Mouse (Mus musculus): ENCODE measurements around the gene Nfib. TPM values are rescaled to one million over a fixed set of nuclear protein-coding genes. Genes with fewer than 3 reads are reported as not detected.

Gene Nfib
- polyA plus RNA-seq, 1 experiment from 2014 or later = 26.7 TPM

DNA sequence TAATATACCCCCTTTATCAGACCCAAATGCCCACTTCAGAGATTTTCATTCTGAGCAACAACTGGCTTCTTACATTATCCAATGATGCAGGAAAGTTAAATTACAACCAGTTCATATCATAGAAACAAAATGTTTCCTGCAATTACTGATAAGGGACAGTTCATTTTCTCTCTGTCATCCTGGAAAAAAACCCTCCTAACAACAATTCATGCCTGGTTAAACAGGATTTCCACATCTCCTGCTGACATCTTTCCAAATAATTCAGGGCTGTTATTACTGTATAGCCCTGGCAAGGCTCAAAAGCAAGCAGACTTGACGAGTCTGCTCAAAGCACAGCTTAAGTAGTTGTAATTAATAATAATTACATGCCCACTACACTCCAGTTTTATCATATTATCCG, 86.5 kb downstream of the Nfib start:
- 53% methylated on average over 2 of the region's 2 CpGs for WGBS
- no peak for ATAC-seq (ENCODE audit: low FRiP score, low TSS enrichment)

GRCm38 (mm10) chr4:82617257-82617656, 88.3 kb downstream of the Nfib start:
- H3K36me3 ChIP-seq (ENCODE audit: insufficient read depth, low read length) = no peaks in the 10 kb centered on the region
- no peak overlapping the region for H3K4me2 ChIP-seq (replicated peaks; ENCODE audit: low read depth, low read length)
- no peak overlapping the region for H3K9ac ChIP-seq (replicated peaks; ENCODE audit: low read length)
- H3K9me3 ChIP-seq (ENCODE audit: low read length) = no peaks in the 10 kb centered on the region
- H3K27ac ChIP-seq (ENCODE audit: low read length) = no peak overlapping the region
- 93% methylated on average over 10 of the region's 10 CpGs for WGBS
- no peak overlapping the region for H3K4me3 ChIP-seq (ENCODE audit: low read length)
- no peak for ATAC-seq (ENCODE audit: low FRiP score, low TSS enrichment)
- H3K27me3 ChIP-seq (ENCODE audit: insufficient read depth, low read length) = no peaks in the 10 kb centered on the region
- H3K4me1 ChIP-seq (ENCODE audit: insufficient read depth, low read length) = peaks cover 20% of the 10 kb centered on the region

More for the DNA sequence above, 86.5 kb downstream of the Nfib start:
- H3K4me3 ChIP-seq (ENCODE audit: low read length) = no peak overlapping the region
- H3K36me3 ChIP-seq (ENCODE audit: insufficient read depth, low read length) = no peaks in the 10 kb centered on the region
- no peak overlapping the region for H3K9ac ChIP-seq (replicated peaks; ENCODE audit: low read length)
- no peaks in the 10 kb centered on the region for H3K9me3 ChIP-seq (ENCODE audit: low read length)
- H3K4me2 ChIP-seq (replicated peaks; ENCODE audit: low read depth, low read length) = no peak overlapping the region
- no peaks in the 10 kb centered on the region for H3K27me3 ChIP-seq (ENCODE audit: insufficient read depth, low read length)
- peaks cover 25% of the 10 kb centered on the region for H3K4me1 ChIP-seq (ENCODE audit: insufficient read depth, low read length)
- H3K27ac ChIP-seq (ENCODE audit: low read length) = no peak overlapping the region

DNA sequence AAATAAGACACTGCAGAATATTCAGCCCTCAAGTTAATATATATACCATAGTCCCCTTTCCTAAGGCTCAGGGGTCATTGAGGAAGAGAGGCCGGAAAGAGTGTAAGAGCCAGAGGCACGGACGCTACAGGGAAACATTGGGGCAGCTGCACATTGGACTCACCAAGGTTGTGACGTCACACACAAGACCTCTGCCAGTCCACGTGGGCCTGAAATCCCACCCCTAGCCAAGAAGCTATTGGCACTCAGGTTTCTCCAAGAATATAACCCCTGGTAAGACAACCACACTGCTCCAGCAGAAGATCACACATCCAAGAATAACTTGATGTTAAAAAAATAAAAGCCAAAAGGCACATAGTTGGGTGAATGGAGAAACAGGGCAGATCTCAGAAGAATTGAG, 89.8 kb downstream of the Nfib start:
- 86% methylated on average over 5 of the region's 5 CpGs for WGBS
- no peak for ATAC-seq (ENCODE audit: low FRiP score, low TSS enrichment)
- no peak overlapping the region for H3K4me3 ChIP-seq (ENCODE audit: low read length)

DNA sequence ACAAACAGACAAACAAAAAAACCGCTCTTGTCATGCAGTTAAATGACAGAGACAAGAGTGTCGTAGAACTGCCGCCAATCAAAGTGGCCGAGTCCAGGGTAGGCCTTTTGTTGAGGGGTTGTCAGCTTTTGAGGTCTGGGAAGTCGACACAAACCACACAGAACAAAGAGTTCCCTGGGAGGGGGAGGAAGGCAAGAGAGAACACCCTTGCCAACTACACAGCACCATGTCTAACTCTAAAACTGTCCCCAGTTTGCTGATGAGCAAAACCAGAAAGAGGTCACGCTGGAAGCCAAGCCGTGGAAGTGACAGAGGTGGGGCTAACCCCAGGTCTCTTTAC, 91.1 kb downstream of the Nfib start:
- no peak overlapping the region for H3K4me3 ChIP-seq (ENCODE audit: low read length)
- no peaks in the 10 kb centered on the region for H3K9me3 ChIP-seq (ENCODE audit: low read length)
- H3K4me1 ChIP-seq (ENCODE audit: insufficient read depth, low read length) = peaks cover 13% of the 10 kb centered on the region
- no peaks in the 10 kb centered on the region for H3K36me3 ChIP-seq (ENCODE audit: insufficient read depth, low read length)
- H3K9ac ChIP-seq (replicated peaks; ENCODE audit: low read length) = no peak overlapping the region
- no peaks in the 10 kb centered on the region for H3K27me3 ChIP-seq (ENCODE audit: insufficient read depth, low read length)
- ATAC-seq (ENCODE audit: low FRiP score, low TSS enrichment) = no peak
- H3K27ac ChIP-seq (ENCODE audit: low read length) = no peak overlapping the region
- 40% methylated on average over 7 of the region's 7 CpGs for WGBS
- no peak overlapping the region for H3K4me2 ChIP-seq (replicated peaks; ENCODE audit: low read depth, low read length)

More for the DNA sequence above, 89.8 kb downstream of the Nfib start:
- Histone ChIP-seq H3K36me3 (ENCODE audit: insufficient read depth, low read length) (no peaks in the 10 kb centered on the region), H3K4me1 (ENCODE audit: insufficient read depth, low read length) (peaks cover 9% of the 10 kb centered on the region; the same call in 1 of the 2 replicates), H3K9me3 (ENCODE audit: low read length) (no peaks in the 10 kb centered on the region), H3K4me2 (replicated peaks; ENCODE audit: low read depth, low read length) (no peak overlapping the region), H3K27ac (ENCODE audit: low read length) (no peak overlapping the region), H3K9ac (replicated peaks; ENCODE audit: low read length) (no peak overlapping the region), H3K27me3 (ENCODE audit: insufficient read depth, low read length) (no peaks in the 10 kb centered on the region)

- Histone ChIP-seq H3K4me2 (replicated peaks; ENCODE audit: low read depth, low read length) (0 out of 2 replicates have a peak overlapping the region, but pooled peaks have one; percentile 3), H3K9me3 (ENCODE audit: low read length) (no peaks in the 10 kb centered on the region), H3K4me1 (ENCODE audit: insufficient read depth, low read length) (peaks cover 17% of the 10 kb centered on the region), H3K36me3 (ENCODE audit: insufficient read depth, low read length) (no peaks in the 10 kb centered on the region), H3K27ac (ENCODE audit: low read length) (no peak overlapping the region), H3K4me3 (ENCODE audit: low read length) (no peak overlapping the region), H3K27me3 (ENCODE audit: insufficient read depth, low read length) (no peaks in the 10 kb centered on the region), H3K9ac (replicated peaks; ENCODE audit: low read length) (no peak overlapping the region)
- peak; percentile 43; the same call in 1 of the 2 replicates for ATAC-seq (ENCODE audit: low FRiP score, low TSS enrichment)
- 28% methylated on average over 7 of the region's 7 CpGs for WGBS
Measured at GRCm38 (mm10) chr4:82613606-82614465, 91.7 kb downstream of the Nfib start.

DNA sequence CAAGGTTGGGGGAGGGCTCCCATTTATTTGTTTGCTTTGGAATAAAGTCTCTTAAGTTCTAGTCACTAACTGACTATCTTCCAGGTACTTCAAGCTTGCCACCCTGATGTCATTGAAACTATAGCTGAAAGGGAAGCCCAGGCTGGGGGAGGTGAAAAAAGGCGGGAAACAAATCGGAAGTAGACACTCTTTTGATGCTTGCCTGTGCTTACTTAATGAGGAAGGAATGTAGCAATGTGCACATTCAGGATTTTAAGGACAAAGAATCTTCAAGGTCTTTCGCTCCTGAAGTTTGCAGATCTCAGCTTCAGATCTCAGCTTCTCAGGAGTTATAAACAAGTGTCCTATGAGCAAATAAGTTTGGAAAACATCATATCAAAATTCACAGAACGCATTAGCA, 95.9 kb downstream of the Nfib start:
- no peak overlapping the region; the same call in 1 of the 2 replicates for H3K4me2 ChIP-seq (replicated peaks; ENCODE audit: low read depth, low read length)
- no peaks in the 10 kb centered on the region for H3K27me3 ChIP-seq (ENCODE audit: insufficient read depth, low read length)
- WGBS = 37% methylated on average over 4 of the region's 4 CpGs
- peak overlapping the region; percentile 25; the same call in 1 of the 2 replicates for H3K27ac ChIP-seq (ENCODE audit: low read length)
- H3K36me3 ChIP-seq (ENCODE audit: insufficient read depth, low read length) = no peaks in the 10 kb centered on the region
- no peak overlapping the region for H3K9ac ChIP-seq (replicated peaks; ENCODE audit: low read length)
- no peak for ATAC-seq (ENCODE audit: low FRiP score, low TSS enrichment)
- H3K4me1 ChIP-seq (ENCODE audit: insufficient read depth, low read length) = peaks cover 19% of the 10 kb centered on the region
- H3K9me3 ChIP-seq (ENCODE audit: low read length) = no peaks in the 10 kb centered on the region
- no peak overlapping the region for H3K4me3 ChIP-seq (ENCODE audit: low read length)

- peak overlapping the region; percentile 25; the same call in 1 of the 2 replicates for H3K27ac ChIP-seq (ENCODE audit: low read length)
- H3K4me1 ChIP-seq (ENCODE audit: insufficient read depth, low read length) = peaks cover 19% of the 10 kb centered on the region
- H3K4me3 ChIP-seq (ENCODE audit: low read length) = no peak overlapping the region
- no peaks in the 10 kb centered on the region for H3K27me3 ChIP-seq (ENCODE audit: insufficient read depth, low read length)
- H3K36me3 ChIP-seq (ENCODE audit: insufficient read depth, low read length) = no peaks in the 10 kb centered on the region
- no peak overlapping the region; the same call in 1 of the 2 replicates for H3K4me2 ChIP-seq (replicated peaks; ENCODE audit: low read depth, low read length)
- 14% methylated on average over 9 of the region's 9 CpGs for WGBS
- ATAC-seq (ENCODE audit: low FRiP score, low TSS enrichment) = peak; percentile 75
- no peak overlapping the region for H3K9ac ChIP-seq (replicated peaks; ENCODE audit: low read length)
- H3K9me3 ChIP-seq (ENCODE audit: low read length) = no peaks in the 10 kb centered on the region
Measured at GRCm38 (mm10) chr4:82608768-82609610, 96.6 kb downstream of the Nfib start.

DNA sequence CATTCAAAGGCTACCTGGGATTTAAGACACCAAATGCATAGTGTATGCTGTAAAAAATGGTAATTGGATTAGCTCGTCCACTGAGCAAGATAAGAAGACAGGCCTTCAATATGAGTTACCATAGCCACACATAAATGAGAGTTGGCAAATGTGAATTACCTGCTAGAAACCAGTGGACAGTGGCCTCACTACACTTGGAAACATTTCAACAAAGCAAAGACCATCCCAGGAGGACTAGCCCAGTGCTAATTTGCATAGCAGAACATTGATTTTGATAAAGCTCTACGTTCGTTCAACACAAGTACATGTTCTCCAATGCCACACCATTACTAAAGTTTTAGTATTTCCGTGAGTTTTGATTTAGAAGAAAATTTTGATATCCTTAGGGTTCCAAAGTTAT, 98.3 kb downstream of the Nfib start:
- H3K4me2 ChIP-seq (replicated peaks; ENCODE audit: low read depth, low read length) = no peak overlapping the region
- H3K9me3 ChIP-seq (ENCODE audit: low read length) = no peaks in the 10 kb centered on the region
- no peak overlapping the region for H3K4me3 ChIP-seq (ENCODE audit: low read length)
- H3K9ac ChIP-seq (replicated peaks; ENCODE audit: low read length) = no peak overlapping the region
- H3K36me3 ChIP-seq (ENCODE audit: insufficient read depth, low read length) = no peaks in the 10 kb centered on the region
- H3K27ac ChIP-seq (ENCODE audit: low read length) = no peak overlapping the region
- 92% methylated on average over 4 of the region's 4 CpGs for WGBS
- no peak for ATAC-seq (ENCODE audit: low FRiP score, low TSS enrichment)
- H3K27me3 ChIP-seq (ENCODE audit: insufficient read depth, low read length) = no peaks in the 10 kb centered on the region
- peaks cover 19% of the 10 kb centered on the region for H3K4me1 ChIP-seq (ENCODE audit: insufficient read depth, low read length)

DNA sequence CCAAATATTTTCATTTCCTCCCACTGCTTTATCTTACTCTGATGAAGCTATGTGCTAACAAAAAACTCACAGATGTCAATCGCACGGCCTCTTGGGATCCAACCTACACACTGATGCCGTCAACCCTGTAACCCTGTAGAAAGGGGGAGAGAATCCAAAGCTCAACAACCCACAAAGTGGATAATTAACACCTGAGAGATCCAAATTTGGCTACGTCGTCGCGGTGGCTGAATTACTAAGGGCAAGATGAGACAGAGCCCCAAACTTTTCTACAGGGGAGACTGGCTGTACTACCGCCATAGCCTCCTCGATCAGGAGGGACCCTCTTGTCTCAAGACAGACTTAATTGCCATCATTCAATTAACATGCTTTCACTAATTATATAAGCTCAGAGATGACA, 99.2 kb downstream of the Nfib start:
- Histone ChIP-seq H3K27ac (ENCODE audit: low read length) (no peak overlapping the region), H3K36me3 (ENCODE audit: insufficient read depth, low read length) (no peaks in the 10 kb centered on the region), H3K4me2 (replicated peaks; ENCODE audit: low read depth, low read length) (no peak overlapping the region), H3K4me1 (ENCODE audit: insufficient read depth, low read length) (peaks cover 19% of the 10 kb centered on the region), H3K9me3 (ENCODE audit: low read length) (no peaks in the 10 kb centered on the region), H3K9ac (replicated peaks; ENCODE audit: low read length) (no peak overlapping the region), H3K27me3 (ENCODE audit: insufficient read depth, low read length) (no peaks in the 10 kb centered on the region), H3K4me3 (ENCODE audit: low read length) (no peak overlapping the region)
- ATAC-seq (ENCODE audit: low FRiP score, low TSS enrichment) = no peak
- 73% methylated on average over 9 of the region's 9 CpGs for WGBS

All from kidney, embryonic 16.5 days (tissue).